Mouse (Mus musculus) mammary gland, adult 2 months (tissue): ENCODE measurements around the gene Pla2g7. TPM values are rescaled to one million over a fixed set of nuclear protein-coding genes. Genes with fewer than 3 reads are reported as not detected.

ENCODE experiments used
- polyA plus RNA-seq: library from polyadenylated mRNA; depleted of rRNA; stranded (reverse); fragments of >200 nt; gene quantifications from 2 replicates; pipeline ENCODE4 v1.2.3, GENCODE M21; 2012; ENCODE audit warnings: low replicate concordance; rRNA removed

Pla2g7 gene
- 18.1 and 26.8 TPM in 2 replicates for polyA plus RNA-seq

GRCm38 (mm10) chr17:43567992-43568888, at the start of gene Pla2g7:
Pla2g7 (plus strand) TSS chr17:43568098.

GRCm38 (mm10) chr17:43543539-43543938, 24.4 kb upstream of the Pla2g7 start, which contains the start of gene Ankrd66:
Ankrd66 (minus strand) TSS chr17:43543639.

DNA sequence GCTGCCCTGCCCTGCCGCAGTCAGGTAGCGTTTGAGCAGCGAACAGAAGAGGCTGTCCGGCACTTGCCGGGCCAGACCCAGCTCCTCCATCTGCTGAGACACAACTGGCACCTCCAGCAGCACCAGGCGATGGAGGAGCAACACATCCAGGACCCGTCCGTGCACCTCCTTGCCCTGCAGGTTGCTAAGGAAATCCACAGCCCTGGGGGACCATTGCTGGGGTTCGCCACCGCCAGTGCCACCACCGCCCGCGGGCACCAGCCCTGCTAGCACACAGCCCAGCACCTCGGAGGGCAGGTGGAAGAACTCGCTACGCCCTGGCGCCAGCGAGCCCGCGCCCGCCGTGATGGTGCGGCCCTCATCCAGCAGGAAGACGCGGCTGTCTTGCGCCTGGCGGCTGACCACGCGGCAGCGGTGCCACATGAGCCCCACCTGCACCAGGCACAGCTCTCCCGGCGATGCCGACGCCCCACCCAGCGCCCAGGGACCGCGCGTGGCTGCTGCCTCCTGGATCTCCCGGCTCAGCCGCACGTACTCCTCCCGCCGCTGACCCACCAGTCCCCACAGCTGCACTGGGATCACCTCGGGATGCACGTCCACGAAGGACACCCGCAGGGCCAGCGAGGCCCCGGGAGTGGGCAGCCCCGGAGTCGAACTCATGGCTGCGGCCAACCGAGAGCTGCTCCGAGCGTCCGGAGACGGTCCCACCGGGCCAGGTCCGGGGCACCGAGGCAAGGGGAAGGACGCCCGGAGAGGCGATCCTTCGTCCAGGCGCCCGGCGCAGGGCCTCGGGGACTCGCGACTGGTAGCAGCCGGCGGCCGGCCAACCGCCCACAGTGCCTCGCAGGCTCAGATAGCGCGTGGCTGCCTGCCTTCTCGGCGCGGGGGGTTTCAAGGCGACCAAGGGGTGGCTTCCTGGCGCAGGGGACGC, 61.9 kb downstream of the Pla2g7 start, which contains the start of gene Tdrd6:
Gene Tdrd6, minus strand, starts transcription at position 804 of the 931 bp plus-strand sequence.

Other genes starting within 250 kb of the Pla2g7 start
- gene Adgrf5, start 207.6 kb upstream of the Pla2g7 start, polyA plus RNA-seq = 20.5 and 51.9 TPM in 2 replicates
- 0.22 and 0.24 TPM in 2 replicates for gene Mep1a, start 65.3 kb upstream of the Pla2g7 start, polyA plus RNA-seq
- gene Ankrd66, start 24.5 kb upstream of the Pla2g7 start, polyA plus RNA-seq = 0.20 TPM in 1 of 2 replicates, not detected in the other
- gene Tdrd6, start 62.2 kb downstream of the Pla2g7 start, polyA plus RNA-seq = 0.04 TPM in 2 replicates
- 3.7 and 5.2 TPM in 2 replicates for gene Slc25a27, start 99.1 kb downstream of the Pla2g7 start, polyA plus RNA-seq
- 1.2 and 4.0 TPM in 2 replicates for gene Cyp39a1, start 99.3 kb downstream of the Pla2g7 start, polyA plus RNA-seq
- gene Rcan2, start 233.3 kb downstream of the Pla2g7 start, polyA plus RNA-seq = 2.6 and 12.1 TPM in 2 replicates